Mouse (Mus musculus): ENCODE data around the gene Col5a2. TPM values are rescaled to one million over a fixed set of nuclear protein-coding genes. Genes with fewer than 3 reads are reported as not detected.

Col5a2 gene
- polyA plus RNA-seq (2012; fragmentation: generic; extraction: Trizol): 10 to 100 TPM in 1 of 2 experiments, 1 to 10 TPM in 1; 7.7 to 86.6 TPM

DNA sequence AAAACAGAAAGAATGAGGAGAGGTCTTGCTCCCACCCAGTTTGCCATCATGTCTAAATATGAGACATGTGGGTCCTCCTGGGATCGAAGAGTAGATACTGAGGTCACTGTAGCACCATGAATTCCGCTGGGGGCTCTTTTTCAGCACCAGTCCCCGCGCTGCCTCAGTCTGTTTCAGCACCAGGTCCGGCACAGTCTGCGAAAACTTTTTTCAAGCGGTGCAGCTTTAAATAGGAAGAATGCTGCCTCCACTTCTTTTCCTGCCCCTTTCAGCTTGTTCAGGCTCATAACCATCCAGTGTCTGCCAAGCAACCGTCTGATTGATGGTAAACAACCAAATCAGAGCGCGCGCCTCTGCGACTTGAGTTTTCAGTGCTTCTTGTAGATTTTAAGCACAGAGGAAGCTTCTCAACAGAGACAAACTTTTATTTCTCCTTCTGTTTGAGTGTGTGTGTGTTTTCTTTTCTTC lies at the start of gene Col5a2:
Gene Col5a2 (minus strand): TSS at position 418 of the 468 bp plus-strand sequence.

Other genes starting within 250 kb of the Col5a2 start
- gene Col3a1, start 191.7 kb downstream of the Col5a2 start, polyA plus RNA-seq (2012; fragmentation: generic; extraction: Trizol): 1,000 to 10,000 TPM in 1 of 2 experiments, 10 to 100 TPM in 1; 15.1 to 1,515 TPM

Data from C3H10T1/2 (cell line).